Mouse (Mus musculus): ENCODE data around the gene Ifnlr1.

- TF ChIP-seq CTCF (IDR thresholded peaks at IDR 0.05 in 2 of 3, conservative IDR thresholded peaks at IDR 0.05 in 1 of 3; ENCODE audit: control insufficient read depth in 1 of 3, insufficient read depth in 1 of 3, low read depth in 2 of 3, low read length in 3 of 3, poor library complexity in 1 of 3, severe bottlenecking in 1 of 3), result no peak
- no peak for TF ChIP-seq JUND (IDR thresholded peaks at IDR 0.05; ENCODE audit: low read depth, low read length)
- TF ChIP-seq POLR2A (IDR thresholded peaks at IDR 0.05; ENCODE audit: control insufficient read depth in 1 of 2, insufficient read depth in 1 of 2, low read depth in 1 of 2, low read length in 2 of 2, poor library complexity in 1 of 2), result no peak
- no peak for TF ChIP-seq E2F4 (IDR thresholded peaks at IDR 0.05; ENCODE audit: borderline replicate concordance, low read depth, low read length)
- no peak for TF ChIP-seq ZKSCAN1 (IDR thresholded peaks at IDR 0.05; ENCODE audit: low read depth, low read length)
- no peak for TF ChIP-seq EP300 (IDR thresholded peaks at IDR 0.05; ENCODE audit: low read depth in 1 of 2, low read length in 2 of 2)
- TF ChIP-seq SMC3 (IDR thresholded peaks at IDR 0.05; ENCODE audit: low read depth, low read length), result no peak
- no peak for TF ChIP-seq UBTF (IDR thresholded peaks at IDR 0.05; ENCODE audit: borderline replicate concordance, insufficient read depth, low read depth, low read length)
- TF ChIP-seq TAL1 (IDR thresholded peaks at IDR 0.05; ENCODE audit: low read length), result no peak
- TF ChIP-seq GATA1 (IDR thresholded peaks at IDR 0.05; ENCODE audit: low read depth, low read length), result no peak
Measured at GRCm38 (mm10) chr4:135656094-135656589, 29.9 kb upstream of the Ifnlr1 start.
